Mouse (Mus musculus) MEL-GATA-1-ER (cell line): Measurements from ENCODE around the gene A730009L09Rik.

ENCODE experiments used
- DNase-seq: peaks from one replicate; pipeline ENCODE4 v3.0.0-alpha.2; 2012; ENCODE audit warnings: low read depth; ENCODE audit errors: extremely low read depth

Gene A730009L09Rik

DNA sequence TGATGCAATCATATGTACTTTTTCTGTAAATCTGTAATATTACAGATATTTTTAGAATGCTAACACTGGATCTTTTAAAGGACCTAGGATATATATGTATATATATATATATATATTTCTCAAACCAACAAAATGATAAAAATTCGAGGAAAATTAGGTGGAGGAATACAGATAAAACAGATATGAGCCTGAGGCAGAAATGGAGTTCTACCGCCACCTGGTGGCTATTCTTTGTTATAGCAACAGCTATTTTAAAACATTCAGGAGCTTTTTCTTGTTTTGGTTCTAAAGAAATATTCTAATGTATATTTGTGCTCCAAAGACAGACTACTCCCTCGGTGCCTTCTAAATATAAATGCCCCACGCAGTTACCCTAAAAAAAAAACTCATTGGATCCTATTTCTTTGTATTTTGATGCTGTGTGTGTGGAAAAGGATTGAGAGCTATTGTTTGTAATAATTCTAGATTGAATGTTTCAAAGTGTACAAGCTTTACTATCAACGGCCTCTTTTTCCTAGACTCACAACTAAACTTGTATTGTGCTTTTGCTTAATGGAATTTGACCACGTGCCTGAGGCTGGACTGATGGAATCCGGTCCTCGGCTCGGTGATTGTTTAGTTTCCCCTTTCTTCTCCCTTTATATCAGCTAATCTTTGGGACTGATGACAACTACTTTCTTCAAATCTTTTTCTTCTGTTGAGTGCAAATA is 44.8 kb downstream of the A730009L09Rik start:
- peak; percentile 19 for DNase-seq

DNA sequence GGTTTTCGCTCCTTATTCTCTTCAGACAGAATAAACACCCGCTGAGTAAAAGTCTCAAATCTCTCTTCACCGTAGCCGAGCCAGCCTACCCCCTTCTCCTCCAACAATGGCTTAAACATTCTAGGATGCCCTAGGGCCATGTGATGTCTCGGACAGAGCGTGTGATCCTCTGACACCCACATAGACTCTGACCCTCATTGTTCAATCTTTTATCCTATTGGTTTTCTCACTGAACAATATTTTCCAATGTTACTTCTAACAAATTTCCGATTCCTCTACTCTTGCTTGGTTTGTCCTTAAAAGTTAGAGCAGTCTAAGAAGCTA is 45.3 kb downstream of the A730009L09Rik start:
- DNase-seq: no peak
